Mouse (Mus musculus) brown adipose tissue, adult 24 weeks (tissue): ENCODE results near the gene Fam84b. TPM values are rescaled to one million over a fixed set of nuclear protein-coding genes. Genes with fewer than 3 reads are reported as not detected.
"Not testable (repeated sequence)": the region's sequence is repeated elsewhere in the genome, so short reads cannot be mapped to it uniquely, and the experiment has no call there.

ENCODE experiments used
- H3K27ac ChIP-seq: fragments of 200-500 bp; replicated peaks from 2 replicates; pipeline ENCODE4 v1.5.1; 2012; ENCODE audit warnings: low read depth, mild to moderate bottlenecking, low read length
- H3K4me1 ChIP-seq: fragments of 200-500 bp; 2 replicates; pipeline ENCODE4 v1.6.1; 2012; ENCODE audit warnings: low read length, mixed read lengths; ENCODE audit not compliant: control insufficient read depth, insufficient read depth, insufficient read length
- H3K4me3 ChIP-seq: fragments of 200-500 bp; 2 replicates; pipeline ENCODE4 v1.5.1; 2012; ENCODE audit warnings: low read depth, mild to moderate bottlenecking, low read length, moderate library complexity; ENCODE audit not compliant: insufficient read depth
- polyA plus RNA-seq: library from polyadenylated mRNA; stranded (reverse); fragments of >200 nt; gene quantifications from 2 replicates; pipeline ENCODE4 v1.2.4, GENCODE M21; 2012; ENCODE audit not compliant: missing spikeins, insufficient read depth, insufficient read length

The Fam84b gene
- 3.1 and 4.0 TPM in 2 replicates for polyA plus RNA-seq

DNA sequence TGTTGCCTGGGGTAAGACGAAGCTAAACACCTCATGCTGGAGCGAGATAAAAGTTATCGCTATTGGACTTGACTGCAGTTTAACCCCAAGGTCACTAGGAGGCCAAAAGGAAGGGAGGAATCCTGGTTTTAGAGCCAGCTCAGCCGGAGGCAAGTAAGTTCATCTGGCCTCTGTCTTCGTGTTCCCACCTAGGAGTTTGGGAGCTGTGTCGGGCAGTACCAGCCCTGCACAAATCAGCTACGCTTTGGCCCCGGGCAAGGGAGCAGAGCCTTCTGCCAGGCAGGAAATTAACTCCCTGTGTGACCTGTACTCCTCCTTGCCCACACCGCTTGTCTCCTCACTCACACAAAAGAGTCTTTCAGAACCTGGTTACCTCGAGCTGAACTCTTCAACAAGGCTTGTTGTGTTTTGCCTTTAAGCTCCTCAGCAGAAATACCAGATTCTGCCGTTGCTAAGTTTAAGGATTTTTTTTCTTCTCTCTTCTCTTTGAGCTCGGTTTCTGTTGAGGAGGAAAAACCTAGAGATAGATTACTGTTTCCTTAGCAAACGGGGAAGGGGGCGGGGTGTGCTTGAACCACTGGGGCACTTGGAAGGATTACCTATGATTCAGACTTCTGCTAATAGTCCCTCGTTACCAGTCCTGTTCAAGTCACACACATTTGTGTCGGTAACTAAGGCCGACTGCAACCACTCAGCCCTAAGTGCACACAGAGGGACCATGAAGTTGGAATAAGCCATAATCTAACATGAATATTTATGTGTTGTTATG is at the start of gene Fam84b:
TSS of gene Fam84b (minus strand) at position 548 of the 769 bp plus-strand sequence.
- Histone ChIP-seq H3K4me3 (no peak within 1 kb of the TSS), H3K27ac (peak within 1 kb of the TSS; percentile 12; the same call in 1 of the 2 replicates), H3K4me1 (peaks cover 5% of the 10 kb centered on the region)

DNA sequence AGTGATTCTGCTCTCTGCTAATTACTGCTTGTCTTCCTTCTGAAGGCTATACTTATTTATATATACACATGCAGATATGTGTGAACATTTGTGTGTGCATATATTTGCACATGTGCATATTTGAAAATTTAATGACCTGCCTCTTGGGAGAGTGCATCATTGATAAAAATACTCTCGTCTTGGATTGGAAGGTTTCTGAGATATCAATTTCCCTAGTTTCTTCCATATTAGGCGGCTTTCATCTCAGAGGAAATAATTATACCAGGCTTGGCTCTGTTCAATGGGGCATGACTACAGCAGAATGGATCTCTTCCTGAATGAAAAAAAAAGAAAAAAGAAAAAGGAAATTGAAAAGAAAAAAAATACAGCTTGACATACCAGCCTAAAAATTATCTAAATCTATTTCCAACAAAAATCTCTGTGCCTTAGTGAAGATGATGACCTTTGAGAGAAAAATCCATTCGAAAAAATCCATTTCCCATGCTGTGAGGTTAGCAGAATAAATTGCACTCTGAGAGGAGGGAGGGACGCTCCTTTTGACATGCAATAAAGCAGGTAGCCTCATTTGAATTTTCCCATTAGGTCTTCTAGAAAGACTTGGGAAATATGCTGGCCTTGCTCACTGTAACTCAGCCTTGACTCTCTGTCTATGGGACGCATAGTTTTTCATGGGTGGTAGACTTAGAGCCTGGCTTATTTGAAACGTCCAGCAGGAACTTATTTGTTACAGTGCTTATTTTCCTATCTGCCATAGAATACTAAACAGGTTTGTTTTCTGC is 44.8 kb upstream of the Fam84b start:
- Histone ChIP-seq H3K4me3 (no peak overlapping the region), H3K4me1 (peaks cover 2% of the 10 kb centered on the region; the same call in 1 of the 2 replicates), H3K27ac (0 out of 2 replicates have a peak overlapping the region, but pooled peaks have one; percentile 8)

DNA sequence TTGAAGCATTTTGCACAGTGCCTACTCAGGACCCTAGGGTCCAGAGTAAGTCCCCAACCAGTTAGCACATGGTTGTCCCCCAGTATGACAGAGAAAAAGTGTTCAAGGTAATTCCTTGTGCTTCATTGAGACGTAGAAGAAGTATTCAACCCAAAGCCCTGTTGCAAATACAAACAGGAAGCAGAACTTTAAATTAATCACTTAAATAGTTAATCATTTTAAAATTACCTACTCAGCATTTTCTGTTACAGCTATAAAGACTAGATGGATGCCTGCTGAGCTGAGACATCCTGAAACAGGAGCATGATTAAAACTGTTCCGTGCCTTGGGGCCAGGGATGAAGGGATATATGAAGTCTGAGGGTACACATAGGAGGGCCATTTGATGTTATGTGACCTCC is 42.5 kb upstream of the Fam84b start:
- Histone ChIP-seq H3K27ac (no peak overlapping the region), H3K4me3 (no peak overlapping the region), H3K4me1 (peaks cover 5% of the 10 kb centered on the region)

DNA sequence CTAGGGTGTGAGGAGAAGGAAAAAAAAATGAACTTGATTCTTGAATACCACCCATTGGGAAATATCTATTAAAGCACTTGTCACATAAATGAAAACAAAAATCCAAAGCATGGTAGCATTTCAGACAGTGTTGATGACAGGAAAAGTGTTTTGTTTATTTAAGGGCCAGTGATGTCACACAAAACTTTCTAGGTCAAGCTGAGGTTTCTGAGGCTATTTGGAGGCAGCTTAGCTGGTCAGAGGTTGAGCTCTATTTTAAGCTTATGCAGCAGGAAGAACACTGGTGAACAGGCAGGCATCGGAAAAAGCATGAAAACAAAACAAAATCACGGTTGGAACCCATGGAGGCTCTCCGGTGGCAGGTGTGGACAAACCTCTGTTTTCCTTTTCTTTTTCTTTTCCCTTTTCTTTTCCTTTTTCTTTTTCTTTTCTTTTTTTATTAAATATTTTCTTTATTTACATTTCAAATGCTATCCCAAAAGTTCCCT is 39.4 kb upstream of the Fam84b start:
- H3K4me1 ChIP-seq = peaks cover 5% of the 10 kb centered on the region
- H3K27ac ChIP-seq = peak overlapping the region; percentile 92
- peak overlapping the region; percentile 49 for H3K4me3 ChIP-seq

DNA sequence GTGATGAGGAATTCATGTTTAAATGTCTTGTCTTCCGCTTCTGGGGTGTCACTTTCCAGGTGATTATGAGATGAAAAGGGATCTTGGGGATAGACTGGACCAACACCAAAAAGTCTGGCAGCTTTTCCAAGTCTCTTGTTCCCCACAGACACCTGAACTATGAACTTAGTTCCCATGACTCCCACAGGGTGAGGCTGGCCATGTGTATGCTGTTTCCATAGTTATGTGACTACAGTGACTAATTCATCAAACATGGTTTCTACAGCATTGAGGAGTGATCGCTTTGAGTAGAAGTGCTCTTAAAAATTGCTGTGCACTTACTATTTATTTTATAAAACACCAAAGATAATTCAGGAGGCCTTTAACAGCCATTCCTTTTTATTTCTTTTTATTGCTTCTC is 35.1 kb upstream of the Fam84b start:
- Histone ChIP-seq H3K27ac (no peak overlapping the region), H3K4me1 (peaks cover 4% of the 10 kb centered on the region)

DNA sequence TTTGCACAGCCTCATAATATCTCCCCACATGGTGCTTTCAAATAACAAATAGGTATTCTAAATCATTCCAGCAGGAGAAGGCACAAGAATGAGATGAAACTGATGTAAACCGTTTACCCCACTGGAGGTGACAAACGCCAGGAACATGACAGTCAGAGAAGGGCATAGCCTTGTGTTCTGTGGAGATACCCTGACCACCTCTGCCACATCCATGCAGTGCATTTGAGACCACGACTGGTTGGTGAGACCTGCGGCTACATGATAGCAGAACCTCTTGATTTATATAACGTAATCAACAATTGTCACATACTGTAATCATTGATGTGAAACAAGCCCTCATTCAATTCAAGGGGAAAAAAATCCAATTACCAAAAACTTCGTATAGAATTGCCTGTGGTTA is 22.1 kb upstream of the Fam84b start:
- Histone ChIP-seq H3K4me1 (no peaks in the 10 kb centered on the region), H3K4me3 (no peak overlapping the region), H3K27ac (no peak overlapping the region)

More for the DNA sequence above, 35.1 kb upstream of the Fam84b start:
- no peak overlapping the region for H3K4me3 ChIP-seq

DNA sequence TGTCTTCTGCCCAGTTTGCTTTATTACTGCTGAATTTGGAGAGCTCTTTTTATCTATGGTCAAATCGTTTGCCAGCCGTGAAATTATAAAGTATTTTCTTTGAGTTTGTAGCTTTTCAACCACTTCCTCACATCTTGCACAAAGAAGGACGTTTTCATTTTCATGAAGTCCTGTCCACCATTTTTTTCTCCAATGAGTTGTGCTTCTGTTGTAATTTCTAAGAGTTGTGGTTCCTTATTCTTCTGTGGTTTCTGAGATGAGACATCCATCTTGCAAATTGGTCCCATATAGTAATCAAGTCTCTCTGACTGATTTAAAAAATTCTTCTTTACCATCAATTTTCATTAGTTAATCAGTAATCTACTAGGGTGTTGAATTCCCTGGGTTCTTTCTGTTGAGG is 8.8 kb upstream of the Fam84b start:
- H3K4me1 ChIP-seq = no peaks in the 10 kb centered on the region
- no peak overlapping the region for H3K4me3 ChIP-seq
- no peak overlapping the region for H3K27ac ChIP-seq

DNA sequence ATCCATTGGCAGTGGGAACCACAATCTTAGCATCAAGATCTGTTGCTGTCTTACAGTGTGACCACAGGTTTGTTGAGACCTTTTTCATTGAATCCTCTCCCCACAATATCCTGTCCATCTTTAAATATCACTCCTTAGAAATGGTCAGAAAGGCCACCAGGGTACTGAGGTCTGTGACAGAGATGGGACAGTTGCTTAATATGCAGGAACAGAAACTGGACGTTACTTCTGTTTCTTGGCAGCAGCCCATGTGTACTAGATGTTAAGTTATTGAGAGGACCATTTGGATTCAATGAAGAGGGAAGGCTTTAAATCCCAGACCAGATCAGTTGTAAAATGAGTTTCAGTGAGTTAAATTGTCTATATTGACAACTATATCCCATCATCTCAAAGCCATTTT is 1.5 kb upstream of the Fam84b start:
- Histone ChIP-seq H3K4me1 (peaks cover 5% of the 10 kb centered on the region), H3K27ac (no peak overlapping the region), H3K4me3 (no peak overlapping the region)

DNA sequence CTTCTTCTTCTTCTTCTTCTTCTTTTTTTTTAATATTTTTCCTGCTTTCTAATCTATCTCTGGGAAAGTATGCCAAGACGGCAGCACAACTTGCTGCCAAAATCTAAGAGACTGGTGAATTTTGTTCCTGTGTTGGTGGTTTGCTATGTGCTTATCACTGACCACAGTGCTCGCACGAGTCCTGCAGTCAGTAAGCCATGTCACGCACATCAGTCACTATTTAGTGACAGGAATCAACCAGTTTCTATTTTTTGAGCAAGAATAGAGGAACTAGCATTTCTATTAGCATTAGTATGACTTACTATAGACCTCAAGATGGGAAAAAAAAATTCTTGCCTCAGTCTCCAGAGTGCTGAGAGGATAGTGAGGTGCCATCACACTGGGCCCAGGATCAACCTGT is 573 bp upstream of the Fam84b start:
- Histone ChIP-seq H3K4me3 (no peak overlapping the region), H3K4me1 (peaks cover 5% of the 10 kb centered on the region), H3K27ac (no peak overlapping the region)

DNA sequence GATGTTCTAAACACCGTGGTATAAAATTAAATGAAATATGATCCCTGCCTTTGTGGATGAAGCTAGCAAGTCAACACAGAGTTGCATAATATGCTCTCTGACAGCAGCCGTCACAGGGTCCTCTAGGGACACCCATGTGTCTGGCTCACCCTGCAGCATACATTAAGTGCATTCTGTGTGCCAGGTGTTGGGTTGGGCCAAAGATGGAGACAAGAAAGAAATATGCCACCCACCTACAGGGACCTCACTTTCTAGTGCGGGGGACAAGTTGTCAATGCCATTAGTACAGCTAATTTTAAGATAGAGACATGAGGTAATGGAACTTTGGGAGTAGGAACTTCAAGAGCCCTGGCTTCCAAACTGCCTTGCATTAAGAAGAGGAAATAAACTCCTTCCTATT is 4.9 kb downstream of the Fam84b start:
- Histone ChIP-seq H3K4me3 (no peak overlapping the region), H3K4me1 (peaks cover 5% of the 10 kb centered on the region), H3K27ac (no peak overlapping the region)

DNA sequence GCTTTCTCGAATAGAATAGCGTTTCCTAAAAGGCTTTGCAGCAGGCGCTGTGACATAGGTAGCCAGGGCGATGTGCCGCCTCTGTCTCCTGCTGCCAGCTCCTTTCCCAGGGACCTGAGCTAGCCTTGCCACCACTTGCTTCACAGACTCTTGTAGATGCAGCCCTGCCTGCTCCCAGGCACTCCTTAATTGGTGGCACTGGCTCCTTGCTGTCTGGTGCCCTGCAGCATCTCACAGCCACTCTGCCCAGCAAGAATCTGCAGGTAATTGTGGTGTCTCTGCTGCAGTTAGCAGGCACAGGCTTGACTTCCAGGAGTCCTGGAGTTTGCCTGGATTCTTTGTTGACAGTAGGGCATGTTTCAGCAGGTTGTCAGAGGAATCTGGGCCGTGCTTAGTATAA is 7.3 kb downstream of the Fam84b start:
- Histone ChIP-seq H3K4me1 (no peaks in the 10 kb centered on the region), H3K4me3 (no peak overlapping the region), H3K27ac (no peak overlapping the region)

DNA sequence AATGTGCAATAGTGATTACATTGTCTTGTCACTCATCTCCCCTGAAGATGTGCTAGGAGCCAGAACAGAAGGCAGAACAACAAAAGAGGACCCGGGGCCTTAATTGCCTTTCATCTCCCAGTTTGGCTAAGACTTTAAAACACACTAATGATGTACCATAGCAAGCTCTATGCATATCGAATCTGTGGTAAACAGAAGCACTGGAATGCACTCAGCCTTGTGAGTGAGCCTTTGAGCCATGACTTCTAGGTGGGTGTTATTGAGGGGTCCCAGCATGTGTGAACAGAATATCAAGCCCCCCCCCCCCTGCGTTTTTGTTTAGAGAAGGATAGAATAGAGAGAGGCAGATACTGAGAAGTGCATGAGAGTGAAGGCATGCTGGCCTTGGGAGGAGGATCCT is 7.7 kb downstream of the Fam84b start:
- H3K4me3 ChIP-seq = no peak overlapping the region
- no peaks in the 10 kb centered on the region; the same call in 1 of the 2 replicates for H3K4me1 ChIP-seq
- no peak overlapping the region for H3K27ac ChIP-seq

DNA sequence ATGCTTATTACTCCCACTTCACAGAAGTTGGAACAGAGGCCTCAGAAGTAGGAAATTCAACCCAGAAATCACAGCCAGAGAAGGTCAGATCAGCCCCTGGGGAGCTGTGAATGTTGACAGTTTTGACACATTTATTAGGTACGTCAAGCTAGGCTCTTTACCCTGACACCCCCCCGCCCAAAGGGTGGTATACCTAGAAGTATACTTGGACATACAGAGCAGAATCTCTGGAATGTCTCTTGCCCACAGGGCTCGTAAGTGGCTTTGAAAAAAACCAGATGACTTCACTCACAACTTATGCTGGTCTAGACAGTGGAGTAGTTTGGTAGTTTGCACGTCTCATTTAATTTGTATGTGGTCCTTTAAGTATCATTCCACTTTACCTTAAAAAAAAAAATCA is 11.8 kb downstream of the Fam84b start:
- peaks cover 22% of the 10 kb centered on the region for H3K4me1 ChIP-seq
- H3K27ac ChIP-seq = no peak overlapping the region
- H3K4me3 ChIP-seq = no peak overlapping the region

DNA sequence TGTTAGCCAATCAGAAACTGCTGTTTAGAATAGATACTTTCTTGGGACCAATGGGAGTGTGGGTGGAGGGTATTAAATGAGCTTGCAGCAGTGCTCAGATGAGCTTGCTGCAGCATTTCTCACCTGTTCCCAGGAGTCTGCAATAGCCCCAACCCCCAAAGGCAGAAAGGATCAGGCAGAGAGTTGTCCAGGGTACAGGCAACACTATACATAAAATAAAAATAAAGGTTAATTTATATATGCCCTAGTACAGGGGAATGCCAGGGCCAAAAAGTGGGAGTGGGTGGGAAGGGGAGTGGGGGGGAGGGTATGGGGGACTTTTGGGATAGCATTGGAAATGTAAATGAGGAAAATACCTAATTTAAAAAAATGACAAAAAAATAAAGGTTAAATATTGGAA is 12.3 kb downstream of the Fam84b start:
- H3K4me1 ChIP-seq = peaks cover 22% of the 10 kb centered on the region

DNA sequence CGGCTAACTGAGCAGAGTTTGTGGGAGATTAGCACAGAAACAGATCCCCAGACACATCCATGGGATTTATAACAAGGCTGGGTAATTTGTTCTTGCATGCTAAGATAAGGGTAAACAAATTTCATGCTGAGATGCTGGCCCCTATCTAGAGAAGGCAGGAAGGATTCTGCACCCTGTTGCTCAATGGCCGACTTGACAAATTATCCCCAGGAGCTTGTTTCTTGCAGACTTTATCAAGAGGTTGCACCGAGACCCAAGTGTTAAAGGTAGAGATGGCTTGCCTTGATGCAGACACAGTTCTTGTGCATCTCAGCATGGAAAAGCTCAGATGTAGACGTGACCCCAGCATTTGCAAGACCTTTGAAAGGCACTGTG is 13.3 kb downstream of the Fam84b start:
- no peak overlapping the region for H3K4me3 ChIP-seq
- H3K4me1 ChIP-seq = peaks cover 22% of the 10 kb centered on the region
- H3K27ac ChIP-seq = 0 out of 2 replicates have a peak overlapping the region, but pooled peaks have one; percentile 30

More for the DNA sequence above, 12.3 kb downstream of the Fam84b start:
- H3K4me3 ChIP-seq, H3K27ac ChIP-seq: not testable (repeated sequence)
